Mouse (Mus musculus) small intestine, adult 2 months (tissue): ENCODE measurements around the gene Vps13d.

ENCODE experiments used
- CTCF ChIP-seq: fragments of 200-500 bp; IDR thresholded peaks from 2 replicates; pipeline ENCODE4 v1.5.1; 2012; ENCODE audit warnings: low read depth, mild to moderate bottlenecking, control low read depth, inconsistent platforms, low read length, moderate library complexity, mixed read lengths; ENCODE audit not compliant: insufficient replicate concordance, insufficient read length; ENCODE audit errors: extremely low read depth
- POLR2A ChIP-seq: fragments of 200-500 bp; IDR thresholded peaks from 2 replicates; pipeline ENCODE4 v1.6.1; 2012; ENCODE audit warnings: low read depth, mild to moderate bottlenecking, control low read depth, inconsistent platforms, low read length, moderate library complexity

DNA sequence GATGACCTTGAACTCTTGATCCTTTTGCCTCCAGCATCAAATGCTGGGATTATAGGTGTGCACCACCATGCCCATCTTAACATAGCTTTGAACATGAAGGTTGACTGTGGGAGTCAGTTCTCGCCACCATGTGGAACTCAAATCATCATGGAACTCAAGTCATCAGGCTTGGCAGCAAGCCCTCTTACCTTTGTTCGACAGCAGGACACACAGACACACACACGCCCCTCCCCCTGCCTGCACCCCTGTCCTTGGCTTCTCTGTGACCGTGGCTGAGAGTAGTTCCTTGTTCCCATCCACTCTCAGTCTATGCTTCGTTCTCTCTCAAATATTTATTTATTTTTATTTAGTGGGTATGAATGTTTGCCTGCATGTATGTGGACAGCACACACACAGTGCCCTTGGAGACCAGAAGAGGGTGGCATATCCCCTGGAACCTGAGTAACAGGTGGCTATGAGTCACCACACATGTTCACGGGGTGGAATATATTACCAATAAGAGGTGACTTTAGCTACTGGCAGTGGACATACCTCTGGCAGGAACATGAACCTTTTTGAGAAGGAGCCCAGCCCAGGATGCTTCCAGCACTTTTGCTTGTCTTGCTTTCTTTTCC is 14.4 kb upstream of the Vps13d start:
- TF ChIP-seq POLR2A (no peak), CTCF (no peak)
